Mouse (Mus musculus): ENCODE results near the gene Plekhg5. TPM values are rescaled to one million over a fixed set of nuclear protein-coding genes. Genes with fewer than 3 reads are reported as not detected.
A peak's percentile ranks its signal among the peaks of the same experiment; 100 is the strongest.

The Plekhg5 gene
- polyA plus RNA-seq, 1 experiment from 2014 or later = 17.4 TPM

DNA sequence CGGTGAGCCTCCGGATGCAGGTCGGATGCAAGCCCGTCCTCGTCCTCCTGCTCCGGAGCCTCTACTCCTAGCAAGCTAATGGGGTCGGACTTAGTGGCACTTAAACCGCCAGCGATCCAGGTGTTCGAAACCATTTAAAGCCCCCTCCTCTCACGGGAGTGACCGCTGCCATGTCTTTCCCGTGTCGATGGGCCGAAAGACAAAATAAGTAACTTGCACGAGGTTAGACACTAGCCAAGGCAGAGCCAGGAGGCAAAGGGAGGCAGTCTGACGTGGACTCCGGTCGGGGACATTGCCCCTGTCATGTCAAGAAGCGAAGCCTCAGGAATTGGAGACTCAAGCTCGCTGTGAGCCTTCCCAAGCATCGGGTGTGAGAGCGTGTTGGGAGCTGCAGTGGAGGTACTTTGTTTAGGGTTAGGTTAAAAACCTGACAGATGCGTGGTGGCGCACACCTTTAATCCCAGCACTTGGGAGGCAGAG is 32.4 kb upstream of the Plekhg5 start:
- no peak for ATAC-seq
- H3K4me3 ChIP-seq (ENCODE audit: low read depth, low read length) = peak overlapping the region; percentile 87
- no peaks in the 10 kb centered on the region for H3K27me3 ChIP-seq (replicated peaks; ENCODE audit: insufficient read depth, low read length)
- H3K9ac ChIP-seq (replicated peaks; ENCODE audit: low read depth) = peak overlapping the region; percentile 71
- H3K4me2 ChIP-seq (replicated peaks; ENCODE audit: low read depth, low read length) = peak overlapping the region; percentile 99
- DNase-seq (ENCODE audit: low spot score) = no peak
- 4% methylated on average over 25 of the region's 25 CpGs for WGBS
- no peaks in the 10 kb centered on the region for H3K9me3 ChIP-seq (ENCODE audit: low read length)
- TF ChIP-seq CTCF (IDR thresholded peaks at IDR 0.05) (no peak), EP300 (IDR thresholded peaks at IDR 0.05) (no peak)
- no peaks in the 10 kb centered on the region for H3K4me1 ChIP-seq (ENCODE audit: insufficient read depth, low read depth, low read length)
- peak overlapping the region; percentile 32; the same call in 1 of the 2 replicates for H3K27ac ChIP-seq (ENCODE audit: low read length)
- peaks cover 9% of the 10 kb centered on the region; the same call in 1 of the 2 replicates for H3K36me3 ChIP-seq (ENCODE audit: insufficient read depth, low read length)

DNA sequence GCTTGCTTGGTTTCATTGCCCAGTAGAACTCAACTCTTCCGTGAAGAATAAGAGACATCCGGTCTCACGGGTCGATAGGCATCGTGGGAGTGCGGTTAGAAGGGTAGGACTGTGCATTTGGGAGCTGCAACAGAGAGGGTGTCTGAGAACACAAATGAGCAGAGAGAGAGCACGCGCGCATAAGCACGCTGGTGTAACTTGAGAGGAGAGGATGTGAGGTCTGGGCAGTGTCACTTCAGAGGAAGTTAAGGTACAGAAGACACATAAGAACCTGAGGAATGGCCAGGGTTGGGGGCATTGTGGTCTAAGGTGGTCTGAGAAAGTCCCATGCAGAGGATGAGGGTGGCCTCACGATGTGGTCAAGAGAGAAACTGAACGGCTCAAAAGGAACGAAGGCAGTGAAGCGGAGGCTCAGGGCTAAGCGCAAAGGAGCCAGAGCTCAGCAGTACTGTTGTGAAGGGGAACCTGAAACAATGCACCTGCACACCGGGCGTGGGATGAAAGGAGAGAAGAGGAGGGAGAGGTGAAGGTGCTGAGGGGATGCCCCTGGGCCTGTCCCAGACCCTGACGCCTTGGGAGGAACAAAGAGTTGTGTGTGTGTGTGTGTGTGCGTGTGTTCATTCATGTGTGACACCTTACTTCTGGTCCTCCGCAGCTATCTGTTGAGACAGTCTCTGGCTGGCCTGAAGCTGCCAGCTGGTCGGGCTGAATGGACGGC is 30.2 kb upstream of the Plekhg5 start:
- H3K9ac ChIP-seq (replicated peaks; ENCODE audit: low read depth) = no peak overlapping the region
- H3K4me3 ChIP-seq (ENCODE audit: low read depth, low read length) = no peak overlapping the region
- H3K4me2 ChIP-seq (replicated peaks; ENCODE audit: low read depth, low read length) = no peak overlapping the region
- H3K9me3 ChIP-seq (ENCODE audit: low read length) = no peaks in the 10 kb centered on the region
- H3K27ac ChIP-seq (ENCODE audit: low read length) = no peak overlapping the region
- H3K27me3 ChIP-seq (replicated peaks; ENCODE audit: insufficient read depth, low read length) = no peaks in the 10 kb centered on the region
- 94% methylated on average over 22 of the region's 22 CpGs for WGBS
- ATAC-seq (no peak), DNase-seq (ENCODE audit: low spot score) (no peak)
- H3K36me3 ChIP-seq (ENCODE audit: insufficient read depth, low read length) = peaks cover 24% of the 10 kb centered on the region
- H3K4me1 ChIP-seq (ENCODE audit: insufficient read depth, low read depth, low read length) = no peaks in the 10 kb centered on the region
- TF ChIP-seq EP300 (IDR thresholded peaks at IDR 0.05) (no peak), CTCF (IDR thresholded peaks at IDR 0.05) (no peak)

GRCm38 (mm10) chr4:152043171-152043570 is 29.1 kb upstream of the Plekhg5 start:
- peaks cover 33% of the 10 kb centered on the region for H3K36me3 ChIP-seq (ENCODE audit: insufficient read depth, low read length)

GRCm38 (mm10) chr4:152044609-152045008 is 27.7 kb upstream of the Plekhg5 start:
- H3K4me2 ChIP-seq (replicated peaks; ENCODE audit: low read depth, low read length) = no peak overlapping the region
- peaks cover 35% of the 10 kb centered on the region for H3K36me3 ChIP-seq (ENCODE audit: insufficient read depth, low read length)
- H3K4me1 ChIP-seq (ENCODE audit: insufficient read depth, low read depth, low read length) = no peaks in the 10 kb centered on the region
- H3K27me3 ChIP-seq (replicated peaks; ENCODE audit: insufficient read depth, low read length) = no peaks in the 10 kb centered on the region
- H3K27ac ChIP-seq (ENCODE audit: low read length) = no peak overlapping the region
- TF ChIP-seq CTCF (IDR thresholded peaks at IDR 0.05) (no peak), EP300 (IDR thresholded peaks at IDR 0.05) (no peak)
- WGBS = 88% methylated on average over 6 of the region's 6 CpGs
- no peak overlapping the region for H3K9ac ChIP-seq (replicated peaks; ENCODE audit: low read depth)
- no peak for DNase-seq (ENCODE audit: low spot score)
- no peak overlapping the region for H3K4me3 ChIP-seq (ENCODE audit: low read depth, low read length)
- no peak for ATAC-seq
- H3K9me3 ChIP-seq (ENCODE audit: low read length) = no peaks in the 10 kb centered on the region

More at GRCm38 (mm10) chr4:152043171-152043570, 29.1 kb upstream of the Plekhg5 start:
- H3K4me2 ChIP-seq (replicated peaks; ENCODE audit: low read depth, low read length) = no peak overlapping the region
- DNase-seq (ENCODE audit: low spot score) = no peak
- no peak for ATAC-seq
- no peak overlapping the region for H3K9ac ChIP-seq (replicated peaks; ENCODE audit: low read depth)
- no peaks in the 10 kb centered on the region for H3K9me3 ChIP-seq (ENCODE audit: low read length)
- no peaks in the 10 kb centered on the region for H3K27me3 ChIP-seq (replicated peaks; ENCODE audit: insufficient read depth, low read length)
- no peak for TF ChIP-seq EP300 (IDR thresholded peaks at IDR 0.05)
- TF ChIP-seq CTCF (IDR thresholded peaks at IDR 0.05) = no peak
- H3K4me3 ChIP-seq (ENCODE audit: low read depth, low read length) = no peak overlapping the region
- H3K4me1 ChIP-seq (ENCODE audit: insufficient read depth, low read depth, low read length) = no peaks in the 10 kb centered on the region
- no peak overlapping the region for H3K27ac ChIP-seq (ENCODE audit: low read length)
- WGBS = 86% methylated on average over 3 of the region's 3 CpGs

GRCm38 (mm10) chr4:152062390-152063110 is 9.7 kb upstream of the Plekhg5 start:
- Histone ChIP-seq H3K27ac (ENCODE audit: low read length) (0 out of 2 replicates have a peak overlapping the region, but pooled peaks have one; percentile 14), H3K4me3 (ENCODE audit: low read depth, low read length) (no peak overlapping the region), H3K27me3 (replicated peaks; ENCODE audit: insufficient read depth, low read length) (no peaks in the 10 kb centered on the region), H3K9ac (replicated peaks; ENCODE audit: low read depth) (no peak overlapping the region), H3K9me3 (ENCODE audit: low read length) (no peaks in the 10 kb centered on the region), H3K4me2 (replicated peaks; ENCODE audit: low read depth, low read length) (no peak overlapping the region), H3K4me1 (ENCODE audit: insufficient read depth, low read depth, low read length) (no peaks in the 10 kb centered on the region), H3K36me3 (ENCODE audit: insufficient read depth, low read length) (peaks cover 15% of the 10 kb centered on the region; the same call in 1 of the 2 replicates)
- ATAC-seq = peak; percentile 74
- WGBS = 57% methylated on average over 9 of the region's 9 CpGs
- TF ChIP-seq EP300 (IDR thresholded peaks at IDR 0.05) (no peak), CTCF (IDR thresholded peaks at IDR 0.05) (no peak)
- DNase-seq (ENCODE audit: low spot score) = peak; percentile 50

DNA sequence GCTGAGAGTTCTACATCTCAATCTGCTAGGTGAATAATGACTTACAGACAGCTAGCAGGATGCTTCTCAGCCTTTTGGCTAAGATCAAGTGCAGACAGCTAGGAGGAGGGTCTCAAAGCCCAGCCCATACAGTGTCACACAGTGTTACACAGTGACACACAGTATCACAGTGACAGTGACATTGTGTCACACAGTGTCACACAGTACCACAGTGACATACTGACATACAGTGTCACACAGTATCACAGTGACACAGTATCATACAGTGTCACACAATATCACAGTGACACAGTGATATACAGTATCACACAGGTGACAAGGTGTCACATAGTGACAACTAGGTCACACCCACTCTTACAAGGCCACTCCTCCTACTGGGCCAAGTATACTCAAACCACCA is 5.0 kb upstream of the Plekhg5 start:
- Histone ChIP-seq H3K4me1 (ENCODE audit: insufficient read depth, low read depth, low read length) (no peaks in the 10 kb centered on the region), H3K9ac (replicated peaks; ENCODE audit: low read depth) (no peak overlapping the region), H3K9me3 (ENCODE audit: low read length) (no peaks in the 10 kb centered on the region), H3K36me3 (ENCODE audit: insufficient read depth, low read length) (no peaks in the 10 kb centered on the region), H3K27ac (ENCODE audit: low read length) (no peak overlapping the region), H3K4me3 (ENCODE audit: low read depth, low read length) (no peak overlapping the region), H3K4me2 (replicated peaks; ENCODE audit: low read depth, low read length) (no peak overlapping the region), H3K27me3 (replicated peaks; ENCODE audit: insufficient read depth, low read length) (no peaks in the 10 kb centered on the region)
- no peak for TF ChIP-seq CTCF (IDR thresholded peaks at IDR 0.05)
- TF ChIP-seq EP300 (IDR thresholded peaks at IDR 0.05) = no peak
- DNase-seq (ENCODE audit: low spot score) (no peak), ATAC-seq (no peak)
